Mouse (Mus musculus) G1E (cell line): ENCODE measurements at regions not wholly inside any gene's neighbourhood (a gene's known extent, or its start where the extent isn't known, plus 50 kb on each side); places are given as distances from the start of the nearest gene placed in this dataset.

Experiments used
- CTCF ChIP-seq: IDR thresholded peaks from 2 replicates; pipeline ENCODE4 v1.5.1; 2012; ENCODE audit warnings: low read depth, low read length, inconsistent platforms, mixed read lengths
- GATA2 ChIP-seq: IDR thresholded peaks from 2 replicates; pipeline ENCODE4 v1.6.1; 2012; ENCODE audit warnings: low read depth, low read length, inconsistent platforms, borderline replicate concordance
- POLR2AphosphoS5 ChIP-seq: IDR thresholded peaks from 2 replicates; pipeline ENCODE4 v1.6.1; 2012; ENCODE audit warnings: low read depth, low read length, inconsistent platforms; ENCODE audit not compliant: insufficient replicate concordance
- TAL1 ChIP-seq: conservative IDR thresholded peaks from 2 replicates; pipeline ENCODE4 v1.6.1; 2012; ENCODE audit warnings: low read depth, low read length, inconsistent platforms, mixed read lengths

DNA sequence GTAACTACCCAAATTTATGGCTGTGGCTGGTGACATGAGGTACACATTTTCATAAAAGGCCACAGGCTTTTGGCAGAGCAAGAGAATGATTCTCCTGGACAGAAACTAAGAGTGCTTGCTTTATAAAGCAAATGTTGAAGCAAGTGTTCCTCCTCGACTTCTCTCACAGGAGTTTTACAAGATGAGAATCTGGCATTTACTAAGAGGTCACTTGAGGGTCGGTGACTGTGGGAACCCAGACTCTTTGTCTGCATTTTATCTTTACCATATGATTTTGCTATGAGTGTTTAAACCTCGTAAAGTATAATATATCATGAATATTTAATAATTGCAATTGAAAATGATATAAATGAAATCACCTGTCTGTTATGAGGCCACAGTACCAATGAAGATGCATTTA, 600.9 kb downstream of the Efna5 start:
- TF ChIP-seq CTCF (no peak), POLR2AphosphoS5 (no peak), GATA2 (no peak), TAL1 (no peak)
